Mouse (Mus musculus): ENCODE results near the gene Slc16a8. TPM values are rescaled to one million over a fixed set of nuclear protein-coding genes. Genes with fewer than 3 reads are reported as not detected.
A peak's percentile ranks its signal among the peaks of the same experiment; 100 is the strongest.

Slc16a8 gene
- total RNA-seq, 2 experiments from 2014 or later = 0.13 to 0.53 TPM

GRCm38 (mm10) chr15:79280850-79281249 is 26.3 kb upstream of the Slc16a8 start:
- intact Hi-C loops (cut with DNase I) = loop anchor here (1.0 kb wide), 1 partner anchor 38 kb away; no protein-coding TSS in a partner anchor
- DNase-seq = peak; percentile 71
- Histone ChIP-seq H3K27ac (no peak overlapping the region), H3K4me3 (no peak overlapping the region)
- peak; percentile 48; the same call in 1 of the 2 replicates for TF ChIP-seq CTCF (IDR thresholded peaks at IDR 0.05)

GRCm38 (mm10) chr15:79280209-79280608 is 25.6 kb upstream of the Slc16a8 start:
- DNase-seq = peak; percentile 48
- intact Hi-C loops (cut with DNase I) = loop anchor here (1.0 kb wide), 1 partner anchor 37 kb away; no protein-coding TSS in a partner anchor
- Histone ChIP-seq H3K4me3 (no peak overlapping the region), H3K27ac (no peak overlapping the region)
- TF ChIP-seq CTCF (IDR thresholded peaks at IDR 0.05) = peak; percentile 62

- DNase-seq = no peak
- Histone ChIP-seq H3K27ac (no peak overlapping the region), H3K4me3 (no peak overlapping the region)
- TF ChIP-seq CTCF (IDR thresholded peaks at IDR 0.05) = no peak
- intact Hi-C loops (cut with DNase I) = no loop called here
Measured at GRCm38 (mm10) chr15:79277728-79278127, 23.2 kb upstream of the Slc16a8 start.

- no peak for TF ChIP-seq CTCF (IDR thresholded peaks at IDR 0.05)
- no peak overlapping the region for H3K27ac ChIP-seq
- H3K4me3 ChIP-seq = no peak overlapping the region
- intact Hi-C loops (cut with DNase I) = loop anchor here (2.0 kb wide), 1 partner anchor 194 kb away; no protein-coding TSS in a partner anchor
- DNase-seq = no peak
Measured at GRCm38 (mm10) chr15:79273020-79273419, 18.5 kb upstream of the Slc16a8 start.

GRCm38 (mm10) chr15:79271124-79271746 is 16.7 kb upstream of the Slc16a8 start:
- Histone ChIP-seq H3K27ac (peak overlapping the region; percentile 78; the same call in 1 of the 2 replicates), H3K4me3 (peak overlapping the region; percentile 66)
- TF ChIP-seq CTCF (IDR thresholded peaks at IDR 0.05) = peak; percentile 78
- intact Hi-C loops (cut with DNase I) = no loop called here
- DNase-seq = peak; percentile 66

- Histone ChIP-seq H3K4me3 (peak overlapping the region; percentile 66), H3K27ac (peak overlapping the region; percentile 78)
- intact Hi-C loops (cut with DNase I) = no loop called here
- DNase-seq = peak; percentile 90
- TF ChIP-seq CTCF (IDR thresholded peaks at IDR 0.05) = no peak
Measured at GRCm38 (mm10) chr15:79270317-79271123, 16.0 kb upstream of the Slc16a8 start.

- TF ChIP-seq CTCF (IDR thresholded peaks at IDR 0.05) = no peak
- intact Hi-C loops (cut with DNase I) = loop anchor here (5.0 kb wide), 1 partner anchor 54 kb away; no protein-coding TSS in a partner anchor
- no peak for DNase-seq
- Histone ChIP-seq H3K27ac (no peak overlapping the region), H3K4me3 (no peak overlapping the region)
Measured at GRCm38 (mm10) chr15:79268521-79268920, 14.0 kb upstream of the Slc16a8 start.

- H3K4me3 ChIP-seq = no peak overlapping the region
- H3K27ac ChIP-seq = no peak overlapping the region
- no peak for DNase-seq
- no peak for TF ChIP-seq CTCF (IDR thresholded peaks at IDR 0.05)
- intact Hi-C loops (cut with DNase I) = loop anchor here (5.0 kb wide), 1 partner anchor 57 kb away; no protein-coding TSS in a partner anchor
Measured at GRCm38 (mm10) chr15:79265384-79265783, 10.8 kb upstream of the Slc16a8 start.

GRCm38 (mm10) chr15:79263726-79264125 is 9.2 kb upstream of the Slc16a8 start:
- no peak for TF ChIP-seq CTCF (IDR thresholded peaks at IDR 0.05)
- Histone ChIP-seq H3K27ac (no peak overlapping the region), H3K4me3 (no peak overlapping the region)
- no peak for DNase-seq
- intact Hi-C loops (cut with DNase I) = no loop called here

GRCm38 (mm10) chr15:79262786-79263309 is 8.3 kb upstream of the Slc16a8 start:
- TF ChIP-seq CTCF (IDR thresholded peaks at IDR 0.05) = no peak
- Histone ChIP-seq H3K27ac (peak overlapping the region; percentile 81), H3K4me3 (peak overlapping the region; percentile 83)
- intact Hi-C loops (cut with DNase I) = no loop called here
- DNase-seq = no peak

GRCm38 (mm10) chr15:79262375-79262774 is 7.8 kb upstream of the Slc16a8 start:
- intact Hi-C loops (cut with DNase I) = no loop called here
- peak; percentile 55 for TF ChIP-seq CTCF (IDR thresholded peaks at IDR 0.05)
- peak; percentile 70 for DNase-seq
- H3K4me3 ChIP-seq = peak overlapping the region; percentile 83
- peak overlapping the region; percentile 81 for H3K27ac ChIP-seq

GRCm38 (mm10) chr15:79261757-79262156 is 7.2 kb upstream of the Slc16a8 start:
- peak overlapping the region; percentile 83 for H3K4me3 ChIP-seq
- no peak; the same call in 1 of the 2 replicates for TF ChIP-seq CTCF (IDR thresholded peaks at IDR 0.05)
- DNase-seq = no peak
- peak overlapping the region; percentile 81 for H3K27ac ChIP-seq
- intact Hi-C loops (cut with DNase I) = no loop called here
